Comparison of ENCODE assay signal across 21 mouse cellular contexts in the genomic region with DNA sequence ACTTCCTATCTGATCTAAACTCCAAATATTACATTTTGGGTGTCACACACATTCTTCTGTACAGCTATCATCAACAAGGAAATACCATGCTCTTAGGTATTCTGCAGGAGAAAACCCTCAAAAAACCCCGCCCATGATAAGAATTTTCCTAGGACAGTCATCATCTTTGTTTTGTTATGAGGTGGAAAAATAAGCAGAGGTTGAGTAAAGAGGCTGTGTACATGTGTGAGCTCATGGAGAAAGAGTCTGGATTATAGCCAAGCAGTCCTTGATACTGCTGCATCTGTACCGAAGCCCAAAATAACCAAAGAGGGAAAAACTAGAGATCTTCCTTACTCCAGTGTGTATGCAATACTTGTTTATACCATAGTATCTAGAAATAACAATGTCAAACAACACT.
DNase-seq lines count a peak whose midpoint lies in the region; ATAC-seq and TF ChIP-seq lines count a peak whose summit lies in the region.
"Had no signal": no experiment of that assay in that cellular context is flagged by ENCODE, and none has a peak within 500 bp of the region (broad histone marks: within the 10 kb centered on the region; RNA-seq: fewer than 3 reads in every experiment).

No protein-coding gene starts in this region.

- no peaks in the 10 kb centered on the region for H3K27me3 ChIP-seq in heart, embryonic 13.5 days (replicated peaks)
- no peaks in the 10 kb centered on the region for H3K27me3 ChIP-seq in heart, embryonic 12.5 days (replicated peaks)
- H3K27me3 ChIP-seq in liver, postnatal 0 days (ENCODE audit: insufficient read depth, low read length): no peaks in the 10 kb centered on the region
- no peaks in the 10 kb centered on the region for H3K27me3 ChIP-seq in liver, embryonic 11.5 days (replicated peaks; ENCODE audit: control insufficient read depth, insufficient read depth, low read length)
- no peaks in the 10 kb centered on the region for H3K27me3 ChIP-seq in hindbrain, embryonic 13.5 days
- H3K27me3 ChIP-seq: forebrain, embryonic 13.5 days; liver, embryonic 15.5 days; midbrain, embryonic 15.5 days; neural tube, embryonic 15.5 days had no signal

- H3K4me3 ChIP-seq in heart, embryonic 13.5 days: no peak overlapping the region
- H3K4me3 ChIP-seq in heart, embryonic 12.5 days: no peak overlapping the region
- H3K4me3 ChIP-seq in liver, postnatal 0 days (ENCODE audit: low read depth, low read length): no peak overlapping the region
- no peak overlapping the region for H3K4me3 ChIP-seq in liver, embryonic 11.5 days (ENCODE audit: low read depth, low read length)
- H3K4me3 ChIP-seq in hindbrain, embryonic 13.5 days: no peak overlapping the region
- H3K4me3 ChIP-seq: forebrain, embryonic 13.5 days; liver, embryonic 15.5 days; midbrain, embryonic 15.5 days; neural tube, embryonic 15.5 days had no signal

- TF ChIP-seq EP300 in liver, postnatal 0 days (IDR thresholded peaks at IDR 0.05; ENCODE audit: low read depth): no peak

- H3K4me2 ChIP-seq in heart, embryonic 13.5 days: no peak overlapping the region
- H3K4me2 ChIP-seq in heart, embryonic 12.5 days: no peak overlapping the region
- H3K4me2 ChIP-seq in liver, postnatal 0 days (ENCODE audit: low read depth, low read length): no peak overlapping the region
- H3K4me2 ChIP-seq in liver, embryonic 11.5 days: no peak overlapping the region
- H3K4me2 ChIP-seq in hindbrain, embryonic 13.5 days: no peak overlapping the region
- H3K4me2 ChIP-seq: forebrain, embryonic 13.5 days; liver, embryonic 15.5 days; midbrain, embryonic 15.5 days; neural tube, embryonic 15.5 days had no signal

- no peak overlapping the region for H3K9ac ChIP-seq in heart, embryonic 13.5 days
- no peak overlapping the region for H3K9ac ChIP-seq in heart, embryonic 12.5 days
- no peak overlapping the region for H3K9ac ChIP-seq in liver, postnatal 0 days (replicated peaks)
- no peak overlapping the region for H3K9ac ChIP-seq in liver, embryonic 11.5 days (ENCODE audit: low read depth, low read length)
- H3K9ac ChIP-seq in hindbrain, embryonic 13.5 days: no peak overlapping the region
- H3K9ac ChIP-seq: forebrain, embryonic 13.5 days; liver, embryonic 15.5 days; midbrain, embryonic 15.5 days; neural tube, embryonic 15.5 days had no signal

- peaks cover 9% of the 10 kb centered on the region for H3K4me1 ChIP-seq in heart, embryonic 13.5 days
- H3K4me1 ChIP-seq in heart, embryonic 12.5 days (replicated peaks): no peaks in the 10 kb centered on the region
- H3K4me1 ChIP-seq in liver, postnatal 0 days (ENCODE audit: insufficient read depth): no peaks in the 10 kb centered on the region
- no peaks in the 10 kb centered on the region for H3K4me1 ChIP-seq in liver, embryonic 11.5 days (replicated peaks; ENCODE audit: control insufficient read depth, insufficient read depth, low read length)
- H3K4me1 ChIP-seq in hindbrain, embryonic 13.5 days (replicated peaks): no peaks in the 10 kb centered on the region
- H3K4me1 ChIP-seq: forebrain, embryonic 13.5 days; liver, embryonic 15.5 days; midbrain, embryonic 15.5 days; neural tube, embryonic 15.5 days had no signal

- H3K27ac ChIP-seq in heart, embryonic 13.5 days (replicated peaks): peak overlapping the region; percentile 7; the same call in 1 of the 2 replicates
- H3K27ac ChIP-seq in heart, embryonic 12.5 days (ENCODE audit: poor library complexity, severe bottlenecking): no peak overlapping the region
- H3K27ac ChIP-seq in liver, postnatal 0 days (ENCODE audit: low read depth): no peak overlapping the region
- no peak overlapping the region for H3K27ac ChIP-seq in liver, embryonic 11.5 days (ENCODE audit: low read depth, low read length)
- H3K27ac ChIP-seq in hindbrain, embryonic 13.5 days: no peak overlapping the region
- H3K27ac ChIP-seq: forebrain, embryonic 13.5 days; liver, embryonic 15.5 days; midbrain, embryonic 15.5 days; neural tube, embryonic 15.5 days had no signal

- no peak for TF ChIP-seq CTCF in liver, postnatal 0 days (IDR thresholded peaks at IDR 0.05; ENCODE audit: low read depth)

- WGBS in heart, embryonic 13.5 days: 35% methylated on average over 2 of the region's 2 CpGs
- 36% methylated on average over 2 of the region's 2 CpGs for WGBS in heart, embryonic 12.5 days
- WGBS in liver, postnatal 0 days (ENCODE audit: insufficient replicate concordance): 83% methylated on average over 2 of the region's 2 CpGs
- WGBS in liver, embryonic 11.5 days: 84% methylated on average over 2 of the region's 2 CpGs
- 85% methylated on average over 2 of the region's 2 CpGs for whole genome bisulfite sequencing in hindbrain, embryonic 13.5 days

- no peaks in the 10 kb centered on the region for H3K36me3 ChIP-seq in heart, embryonic 13.5 days
- no peaks in the 10 kb centered on the region for H3K36me3 ChIP-seq in heart, embryonic 12.5 days
- H3K36me3 ChIP-seq in liver, postnatal 0 days (replicated peaks; ENCODE audit: insufficient read depth, low read length): no peaks in the 10 kb centered on the region
- H3K36me3 ChIP-seq in liver, embryonic 11.5 days (ENCODE audit: control insufficient read depth, insufficient read depth, low read length): no peaks in the 10 kb centered on the region
- H3K36me3 ChIP-seq in hindbrain, embryonic 13.5 days: no peaks in the 10 kb centered on the region
- H3K36me3 ChIP-seq: G1E; liver, embryonic 15.5 days; midbrain, embryonic 15.5 days; neural tube, embryonic 15.5 days had no signal

- no peak for DNase-seq in liver, postnatal 0 days
- DNase-seq in liver, embryonic 11.5 days (ENCODE audit: low spot score): no peak
- peak; percentile 64 for DNase-seq in Muller cell, postnatal 12 days (ENCODE audit: inconsistent ontology term)
- no peak for DNase-seq in gastrocnemius, postnatal 10 days
- DNase-seq: cerebellum, adult 18-20 months; cerebellum, postnatal 25 days; embryo, embryonic 11 days; gastrocnemius, postnatal 14 days; lung, postnatal 36 days; right cerebral cortex, postnatal 14 days; thymus, adult 18-20 months had no signal

- no peaks in the 10 kb centered on the region for H3K9me3 ChIP-seq in heart, embryonic 13.5 days
- H3K9me3 ChIP-seq in heart, embryonic 12.5 days (replicated peaks): no peaks in the 10 kb centered on the region
- H3K9me3 ChIP-seq in liver, postnatal 0 days (ENCODE audit: low read length): no peaks in the 10 kb centered on the region
- H3K9me3 ChIP-seq in liver, embryonic 11.5 days (ENCODE audit: control insufficient read depth, low read length): no peaks in the 10 kb centered on the region
- no peaks in the 10 kb centered on the region for H3K9me3 ChIP-seq in hindbrain, embryonic 13.5 days
- H3K9me3 ChIP-seq: forebrain, embryonic 13.5 days; G1E; liver, embryonic 15.5 days; midbrain, embryonic 15.5 days; neural tube, embryonic 15.5 days had no signal

- ATAC-seq in heart, embryonic 13.5 days (ENCODE audit: extremely low read depth, insufficient number of reproducible peaks, low FRiP score, low TSS enrichment): no peak
- no peak for ATAC-seq in heart, embryonic 12.5 days (ENCODE audit: insufficient number of reproducible peaks, low FRiP score)
- peak; percentile 49; the same call in 1 of the 2 replicates for ATAC-seq in liver, postnatal 0 days
- no peak for ATAC-seq in liver, embryonic 11.5 days (replicated peaks; ENCODE audit: low FRiP score)
- ATAC-seq in hindbrain, embryonic 13.5 days (ENCODE audit: low FRiP score): no peak
- ATAC-seq: forebrain, embryonic 13.5 days; hindbrain, embryonic 16.5 days; intestine, embryonic 16.5 days; midbrain, embryonic 15.5 days had no signal
